Mouse (Mus musculus) adrenal gland, adult 8-10 months (tissue): Measurements from ENCODE around the gene Slc12a6. TPM values are rescaled to one million over a fixed set of nuclear protein-coding genes. Genes with fewer than 3 reads are reported as not detected.

ENCODE experiments used
- DNase-seq: peaks from one replicate; pipeline ENCODE4 v3.0.0; 2022
- total RNA-seq, 4 experiments: library from RNA; stranded (reverse); gene quantifications; 2 replicates each; pipeline ENCODE4 v1.2.4; 2022

Gene Slc12a6
- total RNA-seq, 4 experiments from 2014 or later: 41.1 to 56.3 (median 49.1) TPM

GRCm38 (mm10) chr2:112391346-112392000, 125.8 kb downstream of the Slc12a6 start:
- no peak for DNase-seq

DNA sequence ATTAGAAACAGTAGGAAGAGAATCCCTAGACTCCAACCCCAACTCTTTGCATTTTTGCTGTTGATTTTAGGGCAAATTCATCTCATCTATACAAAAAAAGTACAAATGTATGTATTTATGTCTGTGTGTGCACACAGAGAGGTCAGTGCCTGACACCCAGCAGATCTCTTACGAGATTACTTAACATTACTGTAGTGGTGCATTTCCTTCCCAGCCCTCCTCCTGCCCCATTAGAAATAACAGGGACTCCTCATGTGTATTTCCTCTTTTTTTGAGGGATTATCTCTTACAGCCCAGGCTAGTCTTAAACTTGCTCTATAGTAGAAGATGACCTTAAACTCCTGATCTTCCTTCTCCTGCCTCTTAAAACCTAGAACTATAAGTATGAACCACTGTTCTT, 127.1 kb downstream of the Slc12a6 start:
- DNase-seq: no peak

GRCm38 (mm10) chr2:112393958-112394357, 128.3 kb downstream of the Slc12a6 start:
- DNase-seq: no peak

- DNase-seq: no peak
Observed at GRCm38 (mm10) chr2:112396649-112397048, 131.0 kb downstream of the Slc12a6 start.

- DNase-seq: no peak
Observed at GRCm38 (mm10) chr2:112407030-112407429, 141.4 kb downstream of the Slc12a6 start.

Other genes with a start within 250 kb of the Slc12a6 start
- gene Olfr1311, start 241.4 kb upstream of the Slc12a6 start, total RNA-seq: not detected
- not detected for gene Olfr1312, start 215.6 kb upstream of the Slc12a6 start, total RNA-seq
- gene Olfr1313, start 188.0 kb upstream of the Slc12a6 start, total RNA-seq: not detected
- not detected for gene Olfr1314, start 169.0 kb upstream of the Slc12a6 start, total RNA-seq
- gene Olfr1315-ps1, start 150.4 kb upstream of the Slc12a6 start, total RNA-seq: not detected
- not detected for gene Olfr1316, start 130.8 kb upstream of the Slc12a6 start, total RNA-seq
- gene Olfr1317, start 125.5 kb upstream of the Slc12a6 start, total RNA-seq: not detected
- not detected for gene Olfr1318, start 111.6 kb upstream of the Slc12a6 start, total RNA-seq
- 10 to 100 TPM in 1 of 4 experiments, 1 to 10 TPM in 3; 5.1 to 10.7 (median 7.1) TPM for gene Lpcat4, start 26.4 kb upstream of the Slc12a6 start, total RNA-seq
- gene Nutm1, start 6.5 kb upstream of the Slc12a6 start, total RNA-seq: under 1 TPM in 1 of 4 experiments, not detected in 3; 0.06 TPM
- gene Nop10, start 3.9 kb upstream of the Slc12a6 start, total RNA-seq: 100 to 1,000 TPM in 2 of 4 experiments, 10 to 100 TPM in 2; 77.3 to 151 (median 111) TPM
- gene Gm21985, start 489 bp downstream of the Slc12a6 start, total RNA-seq: 1 to 10 TPM in 1 of 4 experiments, not detected in 3; 1.5 TPM
- gene Emc4, start 102.2 kb downstream of the Slc12a6 start, total RNA-seq: 100 to 1,000 TPM in 2 of 4 experiments, 10 to 100 TPM in 2; 86.5 to 106 (median 95.5) TPM
- 10 to 100 TPM; 10.8 to 13.9 (median 12.1) TPM for gene Katnbl1, start 113.4 kb downstream of the Slc12a6 start, total RNA-seq
- gene Emc7, start 189.2 kb downstream of the Slc12a6 start, total RNA-seq: 10 to 100 TPM; 33.3 to 36.7 (median 34.6) TPM
- gene Chrm5, start 214.9 kb downstream of the Slc12a6 start, total RNA-seq: not detected
- 10 to 100 TPM in 3 of 4 experiments, 1 to 10 TPM in 1; 8.8 to 16.3 (median 13.1) TPM for gene Aven, start 227.1 kb downstream of the Slc12a6 start, total RNA-seq